Mouse (Mus musculus): Measurements from ENCODE around the gene Gm11567. TPM values are rescaled to one million over a fixed set of nuclear protein-coding genes. Genes with fewer than 3 reads are reported as not detected.
"Not testable (repeated sequence)": the region's sequence is repeated elsewhere in the genome, so short reads cannot be mapped to it uniquely, and the experiment has no call there.

Gm11567 gene
- polyA plus RNA-seq (2014; fragmentation: Nextera tagmentation; extraction: Ambion mirVana): not detected in 2 replicates

GRCm38 (mm10) chr11:99878887-99879286 lies at the start of gene Gm11567:
Gene Gm11567, plus strand, starts transcription at chr11:99879187.
- not testable (repeated sequence) for DNase-seq (ENCODE audit: low spot score); H3K36me3 ChIP-seq (ENCODE audit: control insufficient read depth, insufficient read depth, low read length); H3K9ac ChIP-seq (ENCODE audit: low read length); H3K4me2 ChIP-seq (ENCODE audit: low read depth, low read length, severe bottlenecking); ATAC-seq (replicated peaks; ENCODE audit: low FRiP score); H3K27ac ChIP-seq (ENCODE audit: low read depth, low read length); H3K9me3 ChIP-seq (ENCODE audit: control insufficient read depth, low read length); H3K4me3 ChIP-seq (ENCODE audit: low read depth, low read length); H3K27me3 ChIP-seq (ENCODE audit: control insufficient read depth, insufficient read depth, low read length); H3K4me1 ChIP-seq (replicated peaks; ENCODE audit: control insufficient read depth, insufficient read depth, low read length)
- 50% methylated on average over 1 of the region's 1 CpGs for WGBS

- WGBS: 92% methylated on average over 1 of the region's 1 CpGs
- Histone ChIP-seq H3K9me3 (ENCODE audit: control insufficient read depth, low read length) (no peaks in the 10 kb centered on the region), H3K27ac (ENCODE audit: low read depth, low read length) (no peak within 1 kb of the TSS), H3K9ac (ENCODE audit: low read length) (no peak within 1 kb of the TSS), H3K4me1 (replicated peaks; ENCODE audit: control insufficient read depth, insufficient read depth, low read length) (peaks cover 2% of the 10 kb centered on the region; the same call in 1 of the 2 replicates), H3K4me2 (ENCODE audit: low read depth, low read length, severe bottlenecking) (no peak within 1 kb of the TSS), H3K36me3 (ENCODE audit: control insufficient read depth, insufficient read depth, low read length) (no peaks in the 10 kb centered on the region), H3K4me3 (ENCODE audit: low read depth, low read length) (no peak within 1 kb of the TSS), H3K27me3 (ENCODE audit: control insufficient read depth, insufficient read depth, low read length) (no peaks in the 10 kb centered on the region)
- ATAC-seq (replicated peaks; ENCODE audit: low FRiP score) (no peak), DNase-seq (ENCODE audit: low spot score) (no peak)
These were observed 41.0 kb upstream of the Gm11567 start, which contains the start of gene 2300003K06Rik for GRCm38 (mm10) chr11:99837966-99838365. Gene 2300003K06Rik, minus strand, starts transcription at chr11:99838066.

GRCm38 (mm10) chr11:99842185-99842584 lies 36.8 kb upstream of the Gm11567 start:
- WGBS: 43% methylated on average over 1 of the region's 1 CpGs
- DNase-seq (ENCODE audit: low spot score): peak; percentile 54

GRCm38 (mm10) chr11:99846746-99847145 lies 32.2 kb upstream of the Gm11567 start:
- no peak overlapping the region for H3K9ac ChIP-seq (ENCODE audit: low read length)
- H3K36me3 ChIP-seq (ENCODE audit: control insufficient read depth, insufficient read depth, low read length): no peaks in the 10 kb centered on the region
- H3K4me1 ChIP-seq (replicated peaks; ENCODE audit: control insufficient read depth, insufficient read depth, low read length): peaks cover 2% of the 10 kb centered on the region; the same call in 1 of the 2 replicates
- H3K27ac ChIP-seq (ENCODE audit: low read depth, low read length): no peak overlapping the region
- WGBS: 90% methylated on average over 2 of the region's 2 CpGs
- H3K9me3 ChIP-seq (ENCODE audit: control insufficient read depth, low read length): no peaks in the 10 kb centered on the region
- no peak overlapping the region for H3K4me3 ChIP-seq (ENCODE audit: low read depth, low read length)
- no peak overlapping the region for H3K4me2 ChIP-seq (ENCODE audit: low read depth, low read length, severe bottlenecking)
- H3K27me3 ChIP-seq (ENCODE audit: control insufficient read depth, insufficient read depth, low read length): no peaks in the 10 kb centered on the region
- DNase-seq (ENCODE audit: low spot score) (no peak), ATAC-seq (replicated peaks; ENCODE audit: low FRiP score) (no peak)

More at GRCm38 (mm10) chr11:99842185-99842584, 36.8 kb upstream of the Gm11567 start:
- Histone ChIP-seq H3K27ac (ENCODE audit: low read depth, low read length) (no peak overlapping the region), H3K4me1 (replicated peaks; ENCODE audit: control insufficient read depth, insufficient read depth, low read length) (peaks cover 2% of the 10 kb centered on the region; the same call in 1 of the 2 replicates), H3K9me3 (ENCODE audit: control insufficient read depth, low read length) (no peaks in the 10 kb centered on the region), H3K4me2 (ENCODE audit: low read depth, low read length, severe bottlenecking) (no peak overlapping the region), H3K36me3 (ENCODE audit: control insufficient read depth, insufficient read depth, low read length) (no peaks in the 10 kb centered on the region), H3K4me3 (ENCODE audit: low read depth, low read length) (no peak overlapping the region), H3K9ac (ENCODE audit: low read length) (no peak overlapping the region), H3K27me3 (ENCODE audit: control insufficient read depth, insufficient read depth, low read length) (no peaks in the 10 kb centered on the region)
- ATAC-seq (replicated peaks; ENCODE audit: low FRiP score): no peak

- Histone ChIP-seq H3K27me3 (ENCODE audit: control insufficient read depth, insufficient read depth, low read length) (no peaks in the 10 kb centered on the region), H3K9me3 (ENCODE audit: control insufficient read depth, low read length) (no peaks in the 10 kb centered on the region), H3K4me3 (ENCODE audit: low read depth, low read length) (no peak within 1 kb of the TSS), H3K4me2 (ENCODE audit: low read depth, low read length, severe bottlenecking) (no peak within 1 kb of the TSS), H3K27ac (ENCODE audit: low read depth, low read length) (no peak within 1 kb of the TSS), H3K36me3 (ENCODE audit: control insufficient read depth, insufficient read depth, low read length) (no peaks in the 10 kb centered on the region), H3K4me1 (replicated peaks; ENCODE audit: control insufficient read depth, insufficient read depth, low read length) (no peaks in the 10 kb centered on the region), H3K9ac (ENCODE audit: low read length) (no peak within 1 kb of the TSS)
- DNase-seq (ENCODE audit: low spot score) (no peak), ATAC-seq (replicated peaks; ENCODE audit: low FRiP score) (no peak)
These were observed 27.5 kb upstream of the Gm11567 start, which contains the start of gene Krtap4-16 for GRCm38 (mm10) chr11:99851508-99851907. Gene Krtap4-16, minus strand, starts transcription at chr11:99851608.

- WGBS: 60% methylated on average over 3 of the region's 3 CpGs
- DNase-seq (ENCODE audit: low spot score) (no peak), ATAC-seq (replicated peaks; ENCODE audit: low FRiP score) (no peak)
- Histone ChIP-seq H3K36me3 (ENCODE audit: control insufficient read depth, insufficient read depth, low read length) (no peaks in the 10 kb centered on the region), H3K9me3 (ENCODE audit: control insufficient read depth, low read length) (no peaks in the 10 kb centered on the region), H3K4me1 (replicated peaks; ENCODE audit: control insufficient read depth, insufficient read depth, low read length) (no peaks in the 10 kb centered on the region), H3K4me3 (ENCODE audit: low read depth, low read length) (no peak overlapping the region), H3K27ac (ENCODE audit: low read depth, low read length) (no peak overlapping the region), H3K27me3 (ENCODE audit: control insufficient read depth, insufficient read depth, low read length) (no peaks in the 10 kb centered on the region), H3K4me2 (ENCODE audit: low read depth, low read length, severe bottlenecking) (no peak overlapping the region), H3K9ac (ENCODE audit: low read length) (no peak overlapping the region)
These were observed 24.9 kb upstream of the Gm11567 start for GRCm38 (mm10) chr11:99854121-99854520.

- ATAC-seq (replicated peaks; ENCODE audit: low FRiP score): no peak
- H3K36me3 ChIP-seq (ENCODE audit: control insufficient read depth, insufficient read depth, low read length): no peaks in the 10 kb centered on the region
- no peaks in the 10 kb centered on the region for H3K4me1 ChIP-seq (replicated peaks; ENCODE audit: control insufficient read depth, insufficient read depth, low read length)
- no peak within 1 kb of the TSS for H3K4me2 ChIP-seq (ENCODE audit: low read depth, low read length, severe bottlenecking)
- no peak within 1 kb of the TSS for H3K4me3 ChIP-seq (ENCODE audit: low read depth, low read length)
- no peak within 1 kb of the TSS for H3K9ac ChIP-seq (ENCODE audit: low read length)
- H3K27me3 ChIP-seq (ENCODE audit: control insufficient read depth, insufficient read depth, low read length): no peaks in the 10 kb centered on the region
- no peak within 1 kb of the TSS for H3K27ac ChIP-seq (ENCODE audit: low read depth, low read length)
- H3K9me3 ChIP-seq (ENCODE audit: control insufficient read depth, low read length): no peaks in the 10 kb centered on the region
- DNase-seq (ENCODE audit: low spot score): no peak
- WGBS: 93% methylated on average over 2 of the region's 2 CpGs
These were observed 21.4 kb upstream of the Gm11567 start, which contains the start of gene Gm11568 for GRCm38 (mm10) chr11:99857617-99858016. Gene Gm11568, plus strand, starts transcription at chr11:99857917.

GRCm38 (mm10) chr11:99858761-99859160 lies 20.2 kb upstream of the Gm11567 start:
- no peak overlapping the region for H3K9ac ChIP-seq (ENCODE audit: low read length)
- DNase-seq (ENCODE audit: low spot score): no peak
- no peak for ATAC-seq (replicated peaks; ENCODE audit: low FRiP score)
- H3K27me3 ChIP-seq (ENCODE audit: control insufficient read depth, insufficient read depth, low read length): no peaks in the 10 kb centered on the region
- no peak overlapping the region for H3K27ac ChIP-seq (ENCODE audit: low read depth, low read length)
- H3K36me3 ChIP-seq (ENCODE audit: control insufficient read depth, insufficient read depth, low read length): no peaks in the 10 kb centered on the region
- H3K4me2 ChIP-seq (ENCODE audit: low read depth, low read length, severe bottlenecking): no peak overlapping the region
- no peak overlapping the region for H3K4me3 ChIP-seq (ENCODE audit: low read depth, low read length)
- no peaks in the 10 kb centered on the region for H3K9me3 ChIP-seq (ENCODE audit: control insufficient read depth, low read length)
- H3K4me1 ChIP-seq (replicated peaks; ENCODE audit: control insufficient read depth, insufficient read depth, low read length): no peaks in the 10 kb centered on the region
- WGBS: 83% methylated on average over 2 of the region's 2 CpGs

- not testable (repeated sequence) for DNase-seq (ENCODE audit: low spot score); H3K9ac ChIP-seq (ENCODE audit: low read length); H3K4me2 ChIP-seq (ENCODE audit: low read depth, low read length, severe bottlenecking); H3K9me3 ChIP-seq (ENCODE audit: control insufficient read depth, low read length); H3K4me3 ChIP-seq (ENCODE audit: low read depth, low read length); ATAC-seq (replicated peaks; ENCODE audit: low FRiP score); H3K4me1 ChIP-seq (replicated peaks; ENCODE audit: control insufficient read depth, insufficient read depth, low read length); H3K27ac ChIP-seq (ENCODE audit: low read depth, low read length); H3K36me3 ChIP-seq (ENCODE audit: control insufficient read depth, insufficient read depth, low read length); H3K27me3 ChIP-seq (ENCODE audit: control insufficient read depth, insufficient read depth, low read length)
- 73% methylated on average over 1 of the region's 1 CpGs for WGBS
These were observed 14.8 kb upstream of the Gm11567 start, which contains the start of gene Gm11559 for GRCm38 (mm10) chr11:99864176-99864575. Gene Gm11559, plus strand, starts transcription at chr11:99864476.
